Mouse (Mus musculus) liver (tissue): ENCODE data around the gene Spo11.

Experiments used
- DNase-seq: peaks from one replicate; pipeline ENCODE4 v3.0.0-alpha.2; 2020; ENCODE audit warnings: mixed read lengths

Gene Spo11

DNA sequence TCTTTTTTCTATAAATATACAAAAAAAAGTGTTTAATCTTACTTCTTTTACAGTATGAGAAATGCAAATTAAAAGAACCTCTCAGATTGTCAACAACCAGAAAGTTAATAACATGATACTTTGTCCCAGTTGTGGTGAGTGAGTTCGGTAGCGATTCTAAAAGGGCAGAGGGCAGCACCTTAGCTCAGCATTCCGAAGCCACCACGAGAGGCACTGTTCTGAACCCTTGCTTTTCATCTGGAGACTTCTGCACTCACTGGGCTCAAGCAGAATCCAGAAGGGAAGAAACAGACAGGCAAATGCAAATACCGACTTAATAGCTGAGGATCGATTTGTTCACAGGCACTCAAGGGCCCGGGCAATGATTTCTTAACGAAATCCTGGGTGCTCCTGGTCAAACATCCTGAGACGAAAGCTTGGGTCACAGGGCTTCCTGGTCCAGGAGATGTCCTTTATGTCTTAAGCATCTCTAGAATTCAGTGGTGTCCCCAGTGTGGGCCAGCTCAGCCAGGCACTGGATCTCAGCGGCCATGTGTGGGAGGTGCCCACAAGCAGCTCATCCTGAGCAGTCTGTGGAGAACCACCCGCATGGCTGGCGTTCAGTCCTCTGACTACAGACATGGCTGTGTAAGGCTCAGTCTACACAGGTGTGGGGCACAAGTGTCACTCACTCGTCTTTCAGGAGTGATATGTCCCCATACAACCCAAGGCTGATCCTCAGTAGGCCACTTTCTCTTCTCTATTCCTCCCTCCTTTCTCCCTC is 18.3 kb upstream of the Spo11 start:
- DNase-seq, result no peak

- no peak for DNase-seq
These were observed 17.1 kb upstream of the Spo11 start for GRCm38 (mm10) chr2:172960350-172960749.

DNA sequence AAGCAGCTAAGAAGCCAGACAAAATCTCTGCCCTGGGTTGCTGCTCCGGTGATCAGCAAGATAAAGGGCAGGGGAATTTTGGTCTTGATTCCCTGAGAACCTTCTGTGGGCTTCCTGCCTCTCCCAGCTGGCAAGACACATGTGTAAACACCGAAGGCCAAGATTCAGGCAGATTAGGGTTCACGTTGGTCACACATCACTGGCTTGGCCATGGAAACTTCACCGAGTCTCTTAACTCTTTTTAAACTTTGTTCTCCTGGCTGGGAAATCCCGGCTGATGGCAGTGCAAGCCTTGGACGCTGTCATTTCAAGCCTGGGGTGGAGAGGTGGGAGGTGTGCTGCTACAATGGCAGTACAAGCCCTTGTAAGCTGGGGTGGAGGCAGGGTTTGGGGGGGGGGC is 16.3 kb upstream of the Spo11 start:
- no peak for DNase-seq

DNA sequence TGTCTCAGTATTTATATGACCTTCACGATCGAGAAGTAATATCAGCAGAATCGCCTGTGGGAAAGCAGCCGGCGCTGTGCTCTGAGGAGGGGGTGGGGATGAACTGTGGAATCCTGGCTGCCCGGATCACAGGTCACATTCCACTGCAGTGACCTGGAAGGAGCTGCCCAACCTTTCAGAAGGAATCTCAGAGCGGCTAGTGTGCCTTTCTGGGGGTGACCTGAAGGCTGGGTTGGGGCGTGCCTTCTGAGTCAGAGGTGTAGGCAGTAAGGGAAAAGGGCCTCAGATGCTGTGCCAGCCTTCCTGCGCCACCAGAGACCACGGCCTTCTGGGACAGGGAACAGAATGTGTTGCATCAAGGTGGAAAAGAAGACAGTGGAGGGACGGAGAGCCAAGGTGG is 12.3 kb upstream of the Spo11 start:
- no peak for DNase-seq

GRCm38 (mm10) chr2:172966480-172966879 is 11.0 kb upstream of the Spo11 start:
- no peak for DNase-seq

DNA sequence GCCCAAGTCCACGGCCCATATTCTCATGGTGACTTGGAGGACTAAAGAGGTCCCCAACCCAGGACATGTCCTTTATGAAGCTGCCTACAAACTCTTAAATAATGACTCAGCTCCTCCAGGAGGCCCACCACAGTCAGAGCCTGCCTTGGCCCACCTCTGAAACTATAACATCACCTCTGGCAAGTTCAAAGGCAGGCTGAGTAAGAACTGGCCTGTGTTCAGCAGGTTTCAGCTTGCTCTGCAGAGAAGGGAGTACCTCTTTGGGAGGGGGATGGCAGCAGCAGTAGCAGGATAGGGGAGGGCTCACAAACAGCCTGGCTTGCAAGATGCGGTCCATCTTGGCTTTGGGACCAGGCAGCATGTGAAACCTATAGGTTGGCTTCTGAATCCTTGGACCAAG is 5.6 kb upstream of the Spo11 start:
- DNase-seq, result no peak

DNA sequence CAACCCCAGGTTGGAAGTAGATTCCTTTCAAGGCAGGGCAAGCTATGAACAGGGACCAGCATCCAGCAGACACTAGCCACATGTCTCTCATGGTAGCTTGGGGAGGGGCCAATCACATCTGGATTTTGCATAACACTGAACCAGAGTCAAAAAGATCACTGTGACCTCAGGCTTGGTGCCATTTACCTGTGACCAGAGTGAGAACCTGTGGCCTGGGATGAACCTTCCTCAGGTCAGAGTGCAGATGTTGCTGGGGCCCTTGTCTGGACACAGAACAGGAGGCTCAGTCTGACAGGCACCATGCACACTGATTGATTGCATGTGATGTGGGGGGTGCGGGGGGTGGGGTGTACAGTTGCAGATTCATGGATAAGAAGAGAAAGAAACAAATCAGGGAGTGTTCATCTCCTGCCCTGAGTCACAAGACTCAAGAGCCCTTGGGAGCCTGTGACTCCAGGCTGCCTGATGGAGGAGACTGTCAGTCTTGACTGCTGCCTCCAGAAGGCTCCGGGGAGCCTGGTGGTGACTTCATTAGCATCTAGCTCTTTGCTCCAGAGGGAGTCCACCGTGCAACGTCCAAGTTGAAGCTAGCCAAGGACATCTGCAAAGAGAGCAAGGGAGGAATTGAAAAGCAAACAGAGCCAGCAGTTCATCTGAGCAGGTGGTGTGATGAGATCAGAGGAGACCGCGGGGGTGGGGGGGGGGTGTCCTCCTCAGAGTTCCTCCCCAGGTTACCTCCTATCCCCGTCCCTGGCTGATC is 3.5 kb upstream of the Spo11 start:
- DNase-seq, result no peak

- no peak for DNase-seq
These were observed 2.8 kb upstream of the Spo11 start for GRCm38 (mm10) chr2:172974701-172975100.

- DNase-seq, result no peak
These were observed 2.3 kb upstream of the Spo11 start for GRCm38 (mm10) chr2:172975159-172975558.

GRCm38 (mm10) chr2:172976661-172977238 is 750 bp upstream of the Spo11 start:
- no peak for DNase-seq

- DNase-seq, result no peak
These were observed 682 bp downstream of the Spo11 start for GRCm38 (mm10) chr2:172978131-172978633.

GRCm38 (mm10) chr2:172979666-172980345 is 2.3 kb downstream of the Spo11 start:
- DNase-seq, result no peak

DNA sequence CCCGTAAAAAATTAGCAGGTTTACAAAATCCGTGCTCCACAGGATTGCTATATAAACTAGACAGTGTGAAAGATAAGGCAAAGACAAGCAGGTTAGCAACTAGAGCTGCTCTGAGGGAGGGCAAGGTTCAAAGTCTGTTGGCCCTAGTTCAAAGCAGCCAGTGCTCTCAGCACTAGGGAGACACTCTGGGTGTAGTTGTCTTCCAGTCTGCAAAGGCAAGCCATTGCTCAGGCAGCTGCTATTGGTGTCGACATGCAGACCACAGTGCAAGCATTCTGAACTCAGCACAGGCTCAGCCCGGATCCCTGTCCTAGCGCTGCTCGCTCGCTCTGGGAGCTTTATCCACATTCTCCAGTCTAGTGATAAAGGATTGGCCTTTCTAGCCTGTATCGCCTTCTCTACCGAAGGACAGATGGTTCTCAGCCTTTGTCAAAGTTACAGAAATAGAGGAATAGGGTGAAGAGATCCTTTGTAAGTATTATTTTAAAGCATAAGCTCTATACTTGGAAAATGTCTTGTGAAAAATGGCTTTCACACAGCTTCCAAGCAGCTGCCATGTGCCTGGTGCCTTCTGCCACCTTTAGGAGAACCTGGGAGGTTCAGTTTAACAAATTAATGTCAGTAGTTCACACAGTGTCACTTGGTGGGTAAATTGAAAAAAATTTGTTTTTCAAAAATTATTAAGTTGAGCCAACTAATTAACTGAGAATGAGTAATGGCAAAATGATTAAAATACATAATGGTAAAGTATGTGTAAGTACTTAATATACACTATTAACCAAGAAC is 5.5 kb downstream of the Spo11 start:
- no peak for DNase-seq

DNA sequence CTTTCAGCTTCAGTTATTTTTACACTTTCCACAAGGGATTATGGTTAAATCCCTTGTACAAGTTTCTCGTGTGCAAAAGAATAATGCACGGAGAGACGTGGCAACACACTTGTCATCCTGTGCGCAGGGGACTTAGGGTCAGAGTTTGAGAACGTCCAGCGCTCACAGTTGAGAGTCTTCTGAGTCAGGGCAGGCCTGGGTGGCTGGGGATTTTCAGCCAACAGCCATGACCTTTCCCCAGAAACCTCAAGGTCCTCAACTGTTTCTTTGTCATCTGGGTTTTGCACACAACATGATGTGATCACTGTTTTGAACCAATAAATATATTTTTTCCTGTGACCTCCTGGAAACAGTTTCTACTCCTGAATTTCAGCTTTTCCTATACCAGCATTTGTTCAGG is 12.7 kb downstream of the Spo11 start:
- no peak for DNase-seq

DNA sequence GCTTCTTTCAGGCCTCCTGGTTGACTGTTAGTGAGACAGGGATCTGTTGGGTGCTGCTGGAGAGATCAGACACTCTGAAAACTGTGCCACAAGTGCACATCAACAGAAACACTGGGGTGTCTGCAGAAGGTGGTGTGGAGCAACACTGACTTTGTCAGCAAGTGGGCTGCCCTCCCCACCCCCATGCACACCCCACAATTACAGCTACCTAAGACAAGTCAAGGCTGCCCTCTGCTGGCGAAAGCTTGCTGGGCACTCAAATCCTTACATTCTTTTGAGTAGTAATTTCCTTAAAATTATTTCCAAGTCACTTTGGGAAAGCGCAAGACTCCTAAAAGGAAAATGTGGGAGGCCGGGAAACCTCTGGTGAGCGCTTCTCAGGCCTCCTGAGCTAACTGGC is 18.7 kb downstream of the Spo11 start:
- peak; percentile 74 for DNase-seq

DNA sequence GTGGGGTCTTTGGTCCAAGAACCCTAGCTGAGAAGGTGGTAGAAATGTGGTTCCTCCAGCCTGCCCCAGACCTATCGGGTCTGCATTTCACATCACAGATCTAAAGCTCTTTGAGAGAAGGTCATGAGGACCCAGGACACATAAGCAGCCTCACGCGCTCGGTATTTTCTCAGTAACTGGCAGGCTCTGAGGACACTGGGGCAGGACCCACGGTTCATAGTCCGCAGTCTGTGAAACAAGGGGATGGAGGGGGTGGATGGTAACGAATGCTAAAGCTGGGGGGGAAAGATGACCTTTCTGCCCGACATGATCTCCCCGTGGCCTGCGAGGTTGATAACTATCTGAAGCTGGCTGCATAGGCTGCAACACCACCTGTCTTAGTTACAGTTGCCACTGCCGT is 20.2 kb downstream of the Spo11 start:
- no peak for DNase-seq

GRCm38 (mm10) chr2:172998478-172998877 is 21.0 kb downstream of the Spo11 start:
- DNase-seq, result no peak

DNA sequence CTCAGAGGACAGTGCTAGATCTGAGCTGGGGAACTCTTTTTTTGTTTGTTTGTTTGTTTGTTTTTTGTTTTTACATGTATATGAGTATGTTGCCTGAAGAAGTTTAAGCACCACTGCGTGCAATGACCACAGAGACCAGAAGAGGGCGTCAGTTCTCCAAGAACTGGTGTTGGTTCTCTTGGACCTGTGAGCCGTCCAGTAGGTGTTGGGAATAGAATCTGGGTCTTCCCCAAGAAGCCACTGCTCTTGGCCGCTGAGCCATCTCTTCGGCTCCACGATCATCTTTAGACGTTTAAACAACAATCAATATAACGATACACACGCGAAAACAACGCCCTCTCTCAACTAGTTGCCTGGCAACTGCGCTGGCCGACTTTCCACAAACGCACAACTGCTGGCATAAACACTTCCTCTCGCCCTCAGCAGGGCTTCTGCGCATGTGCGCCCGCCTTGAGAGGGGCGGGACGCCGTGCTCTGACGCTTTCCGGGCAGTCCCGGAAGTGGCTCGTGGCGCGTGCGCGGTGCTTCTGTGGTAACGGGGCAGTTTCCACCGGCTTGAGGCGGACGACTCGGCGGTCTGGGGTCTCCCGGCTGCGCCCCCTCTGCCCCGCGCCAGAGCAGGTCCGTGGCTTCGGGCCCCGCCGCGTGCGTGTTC is 22.3 kb downstream of the Spo11 start, which contains the start of gene Rae1:
Rae1 (plus strand) TSS at position 488 of the 655 bp plus-strand sequence.
- peak; percentile 99 for DNase-seq

GRCm38 (mm10) chr2:173000285-173000652 is 22.8 kb downstream of the Spo11 start:
- DNase-seq, result peak; percentile 91

DNA sequence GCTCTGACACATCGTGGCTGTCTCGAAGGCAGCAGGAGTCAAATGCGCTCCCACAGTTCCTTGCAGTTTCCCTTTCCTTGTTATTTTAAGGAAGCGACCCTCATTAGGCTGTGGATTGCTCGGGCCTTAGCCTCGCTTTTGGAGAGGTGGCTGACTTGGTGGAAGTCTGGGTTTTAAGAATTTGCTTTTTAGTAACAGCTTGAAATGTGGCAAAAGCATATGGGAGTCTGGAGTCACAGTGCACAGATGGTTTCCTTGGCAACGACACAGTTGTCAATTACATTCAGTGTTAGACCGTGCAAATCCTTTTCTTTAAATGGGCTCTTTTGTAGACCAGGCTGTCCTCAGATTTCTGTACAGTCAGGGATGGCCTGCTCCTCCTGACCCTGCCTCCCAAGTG is 23.4 kb downstream of the Spo11 start:
- DNase-seq, result no peak

- DNase-seq, result no peak
These were observed 26.2 kb downstream of the Spo11 start for GRCm38 (mm10) chr2:173003737-173004136.

GRCm38 (mm10) chr2:173010220-173010717 is 32.8 kb downstream of the Spo11 start:
- DNase-seq, result no peak
